Mouse (Mus musculus): ENCODE data around the gene Tap2. TPM values are rescaled to one million over a fixed set of nuclear protein-coding genes. Genes with fewer than 3 reads are reported as not detected.

Tap2 gene
- polyA plus RNA-seq, 1 experiment from 2014 or later = 5.9 TPM

GRCm38 (mm10) chr17:34234926-34235325, 31.6 kb downstream of the Tap2 start:
- TF ChIP-seq EP300 (optimal IDR thresholded peaks at IDR 0.05) = no peak
- peak; percentile 95 for TF ChIP-seq CTCF (IDR thresholded peaks at IDR 0.05; ENCODE audit: low read depth)
- DNase-seq (ENCODE audit: low spot score) (peak; percentile 67), ATAC-seq (ENCODE audit: low FRiP score, low TSS enrichment) (peak; percentile 84)
- Histone ChIP-seq H3K27ac (replicated peaks) (no peak overlapping the region), H3K36me3 (ENCODE audit: control insufficient read depth, insufficient read depth, low read length) (no peaks in the 10 kb centered on the region), H3K4me2 (replicated peaks; ENCODE audit: low read depth) (no peak overlapping the region), H3K9ac (ENCODE audit: low read length) (no peak overlapping the region), H3K4me1 (replicated peaks; ENCODE audit: control insufficient read depth, insufficient read depth) (no peaks in the 10 kb centered on the region), H3K9me3 (ENCODE audit: control insufficient read depth, low read length) (no peaks in the 10 kb centered on the region), H3K4me3 (ENCODE audit: low read depth, low read length) (no peak overlapping the region), H3K27me3 (ENCODE audit: control insufficient read depth, insufficient read depth, low read length) (no peaks in the 10 kb centered on the region)
- WGBS = 42% methylated on average over 9 of the region's 9 CpGs

DNA sequence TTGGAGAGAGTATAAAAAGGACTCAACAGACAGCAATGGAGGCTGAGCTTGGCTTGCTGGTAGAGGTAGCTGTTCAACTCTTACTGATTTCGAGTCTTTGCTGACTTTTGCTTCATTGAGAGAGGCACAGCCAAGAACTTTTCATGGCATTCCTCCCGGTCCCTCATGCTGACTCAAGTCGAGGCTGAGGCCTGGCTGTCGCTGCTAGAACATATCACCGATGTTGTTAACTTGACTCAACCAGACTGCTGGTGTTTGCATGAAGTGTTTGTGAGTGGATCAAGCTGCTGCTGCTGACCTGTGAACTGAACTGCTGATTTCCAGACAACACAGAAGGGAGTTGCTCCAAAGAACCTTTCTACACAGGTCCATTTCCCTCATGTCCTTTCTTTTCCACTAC, 33.4 kb downstream of the Tap2 start:
- H3K36me3 ChIP-seq (ENCODE audit: control insufficient read depth, insufficient read depth, low read length) = no peaks in the 10 kb centered on the region
- no peaks in the 10 kb centered on the region for H3K4me1 ChIP-seq (replicated peaks; ENCODE audit: control insufficient read depth, insufficient read depth)
- no peak overlapping the region for H3K4me2 ChIP-seq (replicated peaks; ENCODE audit: low read depth)
- H3K9me3 ChIP-seq (ENCODE audit: control insufficient read depth, low read length) = no peaks in the 10 kb centered on the region
- H3K27me3 ChIP-seq (ENCODE audit: control insufficient read depth, insufficient read depth, low read length) = no peaks in the 10 kb centered on the region
- H3K4me3 ChIP-seq (ENCODE audit: low read depth, low read length) = no peak overlapping the region
- H3K9ac ChIP-seq (ENCODE audit: low read length) = no peak overlapping the region
- no peak overlapping the region for H3K27ac ChIP-seq (replicated peaks)
- ATAC-seq (ENCODE audit: low FRiP score, low TSS enrichment) (no peak), DNase-seq (ENCODE audit: low spot score) (no peak)
- WGBS = 77% methylated on average over 5 of the region's 5 CpGs
- no peak for TF ChIP-seq EP300 (optimal IDR thresholded peaks at IDR 0.05)
- no peak for TF ChIP-seq CTCF (IDR thresholded peaks at IDR 0.05; ENCODE audit: low read depth)

DNA sequence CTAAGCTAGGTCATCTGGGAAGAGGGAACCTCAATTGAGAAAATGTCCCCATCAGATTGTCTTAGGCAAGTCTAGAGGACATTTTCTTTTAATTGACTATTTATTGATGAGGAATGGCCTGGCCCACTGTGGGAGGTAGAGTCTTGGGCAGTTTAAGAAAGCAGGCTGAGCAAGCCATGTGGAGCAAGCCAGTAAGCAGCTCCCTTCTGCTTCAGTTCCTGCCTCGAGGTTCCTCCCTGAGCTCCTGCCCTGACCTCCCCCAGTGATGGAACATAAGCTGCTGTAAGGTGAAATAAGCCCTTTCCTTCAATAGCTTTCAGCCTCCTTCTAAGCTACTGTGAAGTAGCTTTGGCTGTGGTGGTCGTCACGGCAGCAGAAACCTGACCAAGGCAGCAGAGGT, 34.4 kb downstream of the Tap2 start:
- 76% methylated on average over 3 of the region's 3 CpGs for WGBS
- Histone ChIP-seq H3K9ac (ENCODE audit: low read length) (no peak overlapping the region), H3K4me3 (ENCODE audit: low read depth, low read length) (no peak overlapping the region), H3K4me1 (replicated peaks; ENCODE audit: control insufficient read depth, insufficient read depth) (no peaks in the 10 kb centered on the region), H3K27ac (replicated peaks) (no peak overlapping the region), H3K9me3 (ENCODE audit: control insufficient read depth, low read length) (no peaks in the 10 kb centered on the region), H3K36me3 (ENCODE audit: control insufficient read depth, insufficient read depth, low read length) (no peaks in the 10 kb centered on the region), H3K4me2 (replicated peaks; ENCODE audit: low read depth) (no peak overlapping the region), H3K27me3 (ENCODE audit: control insufficient read depth, insufficient read depth, low read length) (no peaks in the 10 kb centered on the region)
- TF ChIP-seq EP300 (optimal IDR thresholded peaks at IDR 0.05) = no peak
- TF ChIP-seq CTCF (IDR thresholded peaks at IDR 0.05; ENCODE audit: low read depth) = no peak
- ATAC-seq (ENCODE audit: low FRiP score, low TSS enrichment) (no peak), DNase-seq (ENCODE audit: low spot score) (no peak)

DNA sequence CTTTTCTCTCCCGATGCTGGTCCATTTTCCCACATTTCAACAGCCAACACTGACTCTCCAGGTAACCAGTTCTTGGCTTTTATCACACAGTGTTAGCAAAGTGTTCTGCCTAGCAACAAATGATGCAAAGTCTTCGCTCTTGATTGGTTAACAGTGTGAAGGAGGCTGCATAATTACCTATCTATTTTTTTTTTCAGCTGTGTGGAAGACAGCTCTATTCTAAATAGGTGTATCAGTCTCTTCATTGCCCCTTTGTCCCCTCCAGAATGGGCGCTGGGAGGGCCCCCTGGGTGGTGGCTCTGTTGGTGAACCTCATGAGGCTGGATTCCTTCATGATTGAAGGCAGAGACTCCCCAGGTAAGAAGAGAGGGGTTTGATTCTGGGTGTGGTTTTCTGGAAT, 35.4 kb downstream of the Tap2 start, which contains the start of gene H2-Ob:
Gene H2-Ob, plus strand, starts transcription at position 198 of the 400 bp plus-strand sequence.
- Histone ChIP-seq H3K27me3 (ENCODE audit: control insufficient read depth, insufficient read depth, low read length) (no peaks in the 10 kb centered on the region), H3K9ac (ENCODE audit: low read length) (no peak within 1 kb of the TSS), H3K9me3 (ENCODE audit: control insufficient read depth, low read length) (no peaks in the 10 kb centered on the region), H3K36me3 (ENCODE audit: control insufficient read depth, insufficient read depth, low read length) (no peaks in the 10 kb centered on the region), H3K4me3 (ENCODE audit: low read depth, low read length) (no peak within 1 kb of the TSS), H3K27ac (replicated peaks) (no peak within 1 kb of the TSS), H3K4me2 (replicated peaks; ENCODE audit: low read depth) (no peak within 1 kb of the TSS), H3K4me1 (replicated peaks; ENCODE audit: control insufficient read depth, insufficient read depth) (no peaks in the 10 kb centered on the region)
- 65% methylated on average over 3 of the region's 3 CpGs for WGBS
- TF ChIP-seq EP300 (optimal IDR thresholded peaks at IDR 0.05) (no peak), CTCF (IDR thresholded peaks at IDR 0.05; ENCODE audit: low read depth) (no peak)
- peak; percentile 45 for DNase-seq (ENCODE audit: low spot score)
- ATAC-seq (ENCODE audit: low FRiP score, low TSS enrichment) = peak; percentile 74

- no peak for DNase-seq (ENCODE audit: low spot score)
- Histone ChIP-seq H3K27me3 (ENCODE audit: control insufficient read depth, insufficient read depth, low read length) (no peaks in the 10 kb centered on the region), H3K27ac (replicated peaks) (no peak overlapping the region), H3K9me3 (ENCODE audit: control insufficient read depth, low read length) (no peaks in the 10 kb centered on the region), H3K9ac (ENCODE audit: low read length) (no peak overlapping the region), H3K36me3 (ENCODE audit: control insufficient read depth, insufficient read depth, low read length) (no peaks in the 10 kb centered on the region), H3K4me1 (replicated peaks; ENCODE audit: control insufficient read depth, insufficient read depth) (no peaks in the 10 kb centered on the region), H3K4me2 (replicated peaks; ENCODE audit: low read depth) (no peak overlapping the region), H3K4me3 (ENCODE audit: low read depth, low read length) (no peak overlapping the region)
- TF ChIP-seq CTCF (IDR thresholded peaks at IDR 0.05; ENCODE audit: low read depth) = no peak
- no peak for TF ChIP-seq EP300 (optimal IDR thresholded peaks at IDR 0.05)
- WGBS = 40% methylated on average over 10 of the region's 10 CpGs
- ATAC-seq (ENCODE audit: low FRiP score, low TSS enrichment) = no peak
Measured at GRCm38 (mm10) chr17:34239601-34240041, 36.3 kb downstream of the Tap2 start.

- 67% methylated on average over 3 of the region's 3 CpGs for WGBS
- Histone ChIP-seq H3K4me1 (replicated peaks; ENCODE audit: control insufficient read depth, insufficient read depth) (no peaks in the 10 kb centered on the region), H3K36me3 (ENCODE audit: control insufficient read depth, insufficient read depth, low read length) (no peaks in the 10 kb centered on the region), H3K27ac (replicated peaks) (no peak overlapping the region), H3K9me3 (ENCODE audit: control insufficient read depth, low read length) (no peaks in the 10 kb centered on the region), H3K9ac (ENCODE audit: low read length) (no peak overlapping the region), H3K4me3 (ENCODE audit: low read depth, low read length) (no peak overlapping the region), H3K4me2 (replicated peaks; ENCODE audit: low read depth) (no peak overlapping the region), H3K27me3 (ENCODE audit: control insufficient read depth, insufficient read depth, low read length) (no peaks in the 10 kb centered on the region)
- no peak for DNase-seq (ENCODE audit: low spot score)
- TF ChIP-seq EP300 (optimal IDR thresholded peaks at IDR 0.05) = no peak
- no peak for TF ChIP-seq CTCF (IDR thresholded peaks at IDR 0.05; ENCODE audit: low read depth)
- no peak for ATAC-seq (ENCODE audit: low FRiP score, low TSS enrichment)
Measured at GRCm38 (mm10) chr17:34240366-34240765, 37.0 kb downstream of the Tap2 start.

Measured in stomach, postnatal 0 days (tissue).